Mouse (Mus musculus) small intestine, adult 2 months (tissue): ENCODE results near the gene Pebp1.

Experiments
- CTCF ChIP-seq: fragments of 200-500 bp; IDR thresholded peaks from 2 replicates; pipeline ENCODE4 v1.5.1; 2012; ENCODE audit warnings: low read depth, mild to moderate bottlenecking, control low read depth, inconsistent platforms, low read length, moderate library complexity, mixed read lengths; ENCODE audit not compliant: insufficient replicate concordance, insufficient read length; ENCODE audit errors: extremely low read depth
- POLR2A ChIP-seq: fragments of 200-500 bp; IDR thresholded peaks from 2 replicates; pipeline ENCODE4 v1.6.1; 2012; ENCODE audit warnings: low read depth, mild to moderate bottlenecking, control low read depth, inconsistent platforms, low read length, moderate library complexity

DNA sequence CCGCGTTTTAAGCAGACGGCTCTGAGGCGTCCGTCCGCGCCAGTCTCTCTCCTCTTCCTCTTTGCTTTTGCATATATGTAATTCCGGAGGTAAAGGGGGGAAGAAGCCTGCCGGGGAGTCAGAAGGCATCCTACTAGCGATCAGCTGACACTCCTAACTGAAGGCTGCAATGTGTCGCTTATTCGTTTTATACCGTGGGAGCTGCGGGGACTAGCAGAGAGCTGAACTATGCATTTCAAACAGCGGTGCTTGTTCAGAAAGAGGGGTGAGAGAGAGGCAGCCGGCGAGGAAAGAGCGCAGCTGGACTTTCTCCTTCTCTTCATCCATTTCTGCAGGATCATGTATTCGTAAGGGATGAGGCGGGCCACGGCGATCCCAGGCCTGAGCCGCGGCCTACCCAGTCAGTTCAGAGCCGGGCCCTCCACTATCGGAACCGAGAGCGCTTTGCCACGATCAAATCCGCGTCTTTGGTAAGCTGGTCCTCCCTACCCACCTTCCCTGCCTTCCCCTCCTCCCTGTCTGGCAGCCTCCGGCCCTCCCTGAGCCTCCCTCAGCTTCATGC is 46.6 kb downstream of the Pebp1 start:
- TF ChIP-seq POLR2A: no peak
- no peak for TF ChIP-seq CTCF
